Mouse (Mus musculus): ENCODE results near the gene Grifin. TPM values are rescaled to one million over a fixed set of nuclear protein-coding genes. Genes with fewer than 3 reads are reported as not detected.
A peak's percentile ranks its signal among the peaks of the same experiment; 100 is the strongest.

Grifin gene
- polyA plus RNA-seq, 1 experiment from 2014 or later = not detected

DNA sequence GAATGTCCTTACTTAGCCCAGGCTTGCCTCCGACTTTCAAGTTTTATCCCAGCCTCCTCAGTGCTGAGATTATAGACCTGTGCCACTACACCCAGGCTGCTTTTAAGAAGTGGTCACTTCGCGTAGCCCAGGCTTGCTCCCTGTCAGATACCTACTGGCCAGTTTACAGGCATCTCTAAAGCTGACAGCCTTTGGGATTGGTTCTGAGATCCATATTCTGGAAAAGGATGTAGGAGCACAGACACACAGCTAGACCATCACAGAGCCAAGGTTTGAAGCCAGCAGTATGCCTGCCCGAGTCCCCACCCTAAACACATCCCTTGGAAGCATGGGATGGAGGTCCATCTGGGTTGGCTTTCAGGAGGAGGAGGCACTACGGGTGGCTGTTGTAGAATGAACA, 2.9 kb upstream of the Grifin start:
- no peak for ATAC-seq (ENCODE audit: low read depth)
- Histone ChIP-seq H3K27me3 (no peaks in the 10 kb centered on the region), H3K4me3 (no peak overlapping the region), H3K4me2 (no peak overlapping the region), H3K36me3 (no peaks in the 10 kb centered on the region), H3K4me1 (replicated peaks) (peaks cover 41% of the 10 kb centered on the region), H3K27ac (replicated peaks) (no peak overlapping the region), H3K9ac (no peak overlapping the region), H3K9me3 (no peaks in the 10 kb centered on the region)
- 87% methylated on average over 5 of the region's 5 CpGs for WGBS

DNA sequence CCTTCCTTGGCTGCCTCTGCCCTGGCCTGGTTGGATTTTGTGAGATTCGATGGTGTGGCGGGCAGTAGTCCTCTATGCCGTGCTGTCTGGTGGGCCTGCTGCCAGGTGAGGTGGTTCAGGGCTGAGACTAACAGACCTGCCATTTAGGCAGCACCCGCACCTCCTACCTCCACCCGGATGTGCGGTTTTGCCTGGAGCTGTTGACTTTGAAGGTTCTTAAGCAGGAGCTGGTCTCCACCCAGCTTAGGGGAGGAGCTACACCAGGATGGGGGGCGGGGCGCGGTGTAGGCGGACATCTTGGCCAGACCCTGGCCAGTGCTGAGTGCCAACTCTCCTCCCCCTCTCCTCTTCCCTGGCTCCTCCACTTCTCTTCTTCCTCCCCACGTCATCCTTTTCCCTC, 2.5 kb upstream of the Grifin start:
- 63% methylated on average over 11 of the region's 11 CpGs for WGBS
- no peak overlapping the region for H3K9ac ChIP-seq
- H3K4me2 ChIP-seq = no peak overlapping the region
- H3K4me1 ChIP-seq (replicated peaks) = peaks cover 41% of the 10 kb centered on the region
- no peaks in the 10 kb centered on the region for H3K36me3 ChIP-seq
- H3K9me3 ChIP-seq = no peaks in the 10 kb centered on the region
- H3K4me3 ChIP-seq = no peak overlapping the region
- no peak overlapping the region for H3K27ac ChIP-seq (replicated peaks)
- no peaks in the 10 kb centered on the region for H3K27me3 ChIP-seq
- peak; percentile 26; the same call in 1 of the 2 replicates for ATAC-seq (ENCODE audit: low read depth)

DNA sequence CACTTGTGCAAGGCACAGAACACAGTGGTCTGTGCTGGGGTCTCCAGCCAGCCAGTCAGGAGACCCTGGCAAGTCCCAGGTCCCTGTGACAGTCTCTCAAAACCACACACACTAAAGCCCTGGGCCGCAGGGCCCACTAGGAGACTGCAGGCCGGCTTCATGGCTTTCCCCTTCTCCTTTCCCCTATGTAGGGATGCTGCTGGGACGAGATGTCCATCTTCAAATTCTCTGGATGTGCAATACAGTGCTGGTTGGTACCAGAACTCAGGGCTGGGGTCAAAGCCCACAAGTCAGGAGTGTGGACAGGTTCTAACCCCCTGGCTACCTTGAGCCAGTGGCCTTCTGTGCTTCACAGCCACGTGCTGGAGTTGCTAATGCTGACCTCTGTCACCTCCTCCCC, 1.4 kb upstream of the Grifin start:
- H3K27ac ChIP-seq (replicated peaks) = no peak overlapping the region
- H3K9me3 ChIP-seq = no peaks in the 10 kb centered on the region
- ATAC-seq (ENCODE audit: low read depth) = no peak
- no peak overlapping the region for H3K4me2 ChIP-seq
- no peaks in the 10 kb centered on the region for H3K27me3 ChIP-seq
- no peak overlapping the region for H3K4me3 ChIP-seq
- H3K9ac ChIP-seq = no peak overlapping the region
- 75% methylated on average over 4 of the region's 4 CpGs for WGBS
- peaks cover 36% of the 10 kb centered on the region for H3K4me1 ChIP-seq (replicated peaks)
- H3K36me3 ChIP-seq = no peaks in the 10 kb centered on the region

GRCm38 (mm10) chr5:140565856-140566255, 985 bp upstream of the Grifin start:
- H3K4me1 ChIP-seq (replicated peaks) = peaks cover 32% of the 10 kb centered on the region
- H3K4me2 ChIP-seq = no peak overlapping the region
- WGBS = 66% methylated on average over 6 of the region's 6 CpGs
- no peaks in the 10 kb centered on the region for H3K9me3 ChIP-seq
- no peaks in the 10 kb centered on the region for H3K36me3 ChIP-seq
- H3K4me3 ChIP-seq = no peak overlapping the region
- H3K27me3 ChIP-seq = no peaks in the 10 kb centered on the region
- no peak overlapping the region for H3K9ac ChIP-seq
- H3K27ac ChIP-seq (replicated peaks) = no peak overlapping the region
- ATAC-seq (ENCODE audit: low read depth) = no peak

DNA sequence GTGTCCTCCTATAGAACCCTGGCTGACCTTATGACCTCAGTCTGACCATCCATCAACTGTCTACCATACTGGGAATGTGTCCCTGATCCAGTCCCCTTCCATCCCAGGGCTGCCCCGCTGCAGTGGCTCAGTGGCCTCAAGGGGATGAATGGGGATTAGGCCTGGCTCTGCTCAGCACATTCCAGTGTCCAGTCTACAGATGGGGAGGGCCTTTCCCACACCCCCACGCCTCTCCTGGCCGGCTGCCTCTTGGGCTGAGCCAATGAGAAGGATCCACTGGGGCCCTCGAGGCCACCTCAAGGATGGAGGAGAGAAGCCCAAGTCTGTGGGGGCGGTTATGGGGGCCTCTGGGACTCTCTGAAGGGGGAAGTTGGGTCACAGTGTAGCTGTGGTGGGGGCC, 580 bp upstream of the Grifin start:
- WGBS = 30% methylated on average over 5 of the region's 5 CpGs

GRCm38 (mm10) chr5:140562601-140563000, 2.3 kb downstream of the Grifin start:
- no peaks in the 10 kb centered on the region for H3K9me3 ChIP-seq
- H3K27ac ChIP-seq (replicated peaks) = no peak overlapping the region
- H3K9ac ChIP-seq = no peak overlapping the region
- H3K4me3 ChIP-seq = no peak overlapping the region
- no peaks in the 10 kb centered on the region for H3K36me3 ChIP-seq
- H3K27me3 ChIP-seq = no peaks in the 10 kb centered on the region
- 80% methylated on average over 9 of the region's 9 CpGs for WGBS
- H3K4me2 ChIP-seq = no peak overlapping the region
- no peak for ATAC-seq (ENCODE audit: low read depth)
- peaks cover 19% of the 10 kb centered on the region; the same call in 1 of the 2 replicates for H3K4me1 ChIP-seq (replicated peaks)

More for the DNA sequence above, 580 bp upstream of the Grifin start:
- no peak overlapping the region for H3K4me3 ChIP-seq
- H3K27me3 ChIP-seq = no peaks in the 10 kb centered on the region
- H3K36me3 ChIP-seq = no peaks in the 10 kb centered on the region
- no peak overlapping the region for H3K27ac ChIP-seq (replicated peaks)
- H3K4me2 ChIP-seq = no peak overlapping the region
- H3K4me1 ChIP-seq (replicated peaks) = peaks cover 30% of the 10 kb centered on the region
- H3K9me3 ChIP-seq = no peaks in the 10 kb centered on the region
- peak; percentile 30; the same call in 1 of the 2 replicates for ATAC-seq (ENCODE audit: low read depth)
- no peak overlapping the region for H3K9ac ChIP-seq

DNA sequence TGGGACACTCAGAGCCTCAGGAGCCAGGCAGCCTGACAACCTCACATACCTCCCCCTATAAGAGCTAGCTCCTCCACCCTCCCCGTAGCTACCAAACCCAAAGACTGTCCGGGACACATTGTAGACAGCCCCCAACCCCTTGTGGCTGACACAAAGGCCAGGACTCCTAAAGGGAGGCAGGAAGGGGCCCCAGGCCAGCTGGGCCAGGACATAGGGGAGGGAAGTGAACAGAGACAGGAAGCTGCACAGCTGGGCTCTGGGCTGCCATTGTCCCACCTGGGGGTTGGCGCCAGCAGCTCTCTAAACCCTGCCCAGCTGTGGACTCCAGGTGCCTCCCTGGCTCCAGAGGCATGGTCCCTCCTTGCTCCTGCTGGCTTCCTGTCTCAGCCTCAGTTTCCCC, 8.0 kb downstream of the Grifin start:
- WGBS = 59% methylated on average over 3 of the region's 3 CpGs
- ATAC-seq (ENCODE audit: low read depth) = no peak; the same call in 1 of the 2 replicates

GRCm38 (mm10) chr5:140553719-140554118, 11.2 kb downstream of the Grifin start:
- ATAC-seq (ENCODE audit: low read depth) = no peak
- Histone ChIP-seq H3K36me3 (no peaks in the 10 kb centered on the region), H3K27me3 (no peaks in the 10 kb centered on the region), H3K4me3 (no peak overlapping the region), H3K27ac (replicated peaks) (no peak overlapping the region), H3K9me3 (no peaks in the 10 kb centered on the region), H3K9ac (no peak overlapping the region), H3K4me2 (no peak overlapping the region), H3K4me1 (replicated peaks) (peaks cover 15% of the 10 kb centered on the region)
- 95% methylated on average over 7 of the region's 7 CpGs for WGBS

More for the DNA sequence above, 8.0 kb downstream of the Grifin start:
- Histone ChIP-seq H3K9ac (no peak overlapping the region), H3K4me2 (no peak overlapping the region), H3K36me3 (no peaks in the 10 kb centered on the region), H3K4me3 (no peak overlapping the region), H3K9me3 (no peaks in the 10 kb centered on the region), H3K27ac (replicated peaks) (no peak overlapping the region), H3K4me1 (replicated peaks) (0 out of 2 replicates have a peak, but pooled peaks cover 3% of the 10 kb centered on the region), H3K27me3 (no peaks in the 10 kb centered on the region)

GRCm38 (mm10) chr5:140549306-140550047, 15.4 kb downstream of the Grifin start:
- Histone ChIP-seq H3K4me2 (peak overlapping the region; percentile 35), H3K27me3 (no peaks in the 10 kb centered on the region), H3K4me1 (replicated peaks) (peaks cover 12% of the 10 kb centered on the region), H3K36me3 (no peaks in the 10 kb centered on the region), H3K27ac (replicated peaks) (peak overlapping the region; percentile 65), H3K9me3 (peaks cover 4% of the 10 kb centered on the region; the same call in 1 of the 2 replicates), H3K9ac (0 out of 2 replicates have a peak overlapping the region, but pooled peaks have one; percentile 34), H3K4me3 (no peak overlapping the region)
- ATAC-seq (ENCODE audit: low read depth) = peak; percentile 92
- 20% methylated on average over 17 of the region's 17 CpGs for WGBS

DNA sequence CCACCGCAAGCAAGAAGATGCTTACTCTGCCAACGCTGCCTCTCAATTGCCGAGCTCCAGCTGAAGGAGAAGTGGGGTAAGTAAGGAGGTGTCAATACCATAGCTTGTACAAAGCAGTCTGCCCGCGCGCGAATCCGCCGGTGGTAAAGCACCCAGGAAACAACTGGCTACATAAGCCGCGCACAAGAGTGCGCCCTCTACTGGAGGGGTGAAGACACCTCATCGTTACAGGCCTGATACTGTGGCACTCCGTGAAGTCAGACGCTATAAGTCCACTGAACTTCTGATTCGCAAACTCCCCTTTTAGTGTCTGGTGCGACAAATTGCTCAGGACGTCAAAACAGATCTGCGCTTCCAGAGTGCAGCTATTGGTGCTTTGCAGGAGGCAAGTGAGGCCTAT, 18.5 kb downstream of the Grifin start:
- no peak overlapping the region for H3K27ac ChIP-seq (replicated peaks)
- ATAC-seq (ENCODE audit: low read depth) = no peak
- no peaks in the 10 kb centered on the region for H3K36me3 ChIP-seq
- H3K4me1 ChIP-seq (replicated peaks) = peaks cover 19% of the 10 kb centered on the region
- no peak overlapping the region for H3K4me3 ChIP-seq
- no peak overlapping the region for H3K9ac ChIP-seq
- H3K27me3 ChIP-seq = no peaks in the 10 kb centered on the region
- 87% methylated on average over 19 of the region's 19 CpGs for WGBS
- H3K4me2 ChIP-seq = no peak overlapping the region
- peaks cover 4% of the 10 kb centered on the region; the same call in 1 of the 2 replicates for H3K9me3 ChIP-seq

DNA sequence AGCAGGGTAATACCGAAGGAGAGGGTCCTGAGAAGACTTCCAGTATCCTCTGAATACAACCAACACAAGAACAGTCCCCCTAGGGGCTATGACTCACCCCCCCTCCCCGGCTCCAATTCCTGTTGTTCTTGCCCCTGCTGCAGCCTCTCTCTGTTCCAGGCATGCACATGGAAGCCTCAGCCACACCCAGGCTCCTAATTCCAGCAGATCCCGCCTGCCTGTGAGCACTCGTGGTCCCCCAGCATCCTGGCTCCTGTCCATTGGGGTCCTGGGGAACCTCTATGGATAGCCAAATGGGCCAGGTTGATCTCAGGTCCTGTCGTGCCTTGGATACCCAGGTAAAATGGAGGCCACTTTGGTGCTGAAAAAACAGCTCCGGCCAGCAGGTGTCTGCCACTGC, 19.2 kb downstream of the Grifin start:
- no peaks in the 10 kb centered on the region for H3K36me3 ChIP-seq
- ATAC-seq (ENCODE audit: low read depth) = no peak
- no peaks in the 10 kb centered on the region for H3K27me3 ChIP-seq
- no peak overlapping the region for H3K4me2 ChIP-seq
- no peak overlapping the region for H3K27ac ChIP-seq (replicated peaks)
- no peak overlapping the region for H3K4me3 ChIP-seq
- H3K4me1 ChIP-seq (replicated peaks) = peaks cover 19% of the 10 kb centered on the region
- 66% methylated on average over 6 of the region's 6 CpGs for WGBS
- H3K9me3 ChIP-seq = peaks cover 4% of the 10 kb centered on the region; the same call in 1 of the 2 replicates
- no peak overlapping the region for H3K9ac ChIP-seq

DNA sequence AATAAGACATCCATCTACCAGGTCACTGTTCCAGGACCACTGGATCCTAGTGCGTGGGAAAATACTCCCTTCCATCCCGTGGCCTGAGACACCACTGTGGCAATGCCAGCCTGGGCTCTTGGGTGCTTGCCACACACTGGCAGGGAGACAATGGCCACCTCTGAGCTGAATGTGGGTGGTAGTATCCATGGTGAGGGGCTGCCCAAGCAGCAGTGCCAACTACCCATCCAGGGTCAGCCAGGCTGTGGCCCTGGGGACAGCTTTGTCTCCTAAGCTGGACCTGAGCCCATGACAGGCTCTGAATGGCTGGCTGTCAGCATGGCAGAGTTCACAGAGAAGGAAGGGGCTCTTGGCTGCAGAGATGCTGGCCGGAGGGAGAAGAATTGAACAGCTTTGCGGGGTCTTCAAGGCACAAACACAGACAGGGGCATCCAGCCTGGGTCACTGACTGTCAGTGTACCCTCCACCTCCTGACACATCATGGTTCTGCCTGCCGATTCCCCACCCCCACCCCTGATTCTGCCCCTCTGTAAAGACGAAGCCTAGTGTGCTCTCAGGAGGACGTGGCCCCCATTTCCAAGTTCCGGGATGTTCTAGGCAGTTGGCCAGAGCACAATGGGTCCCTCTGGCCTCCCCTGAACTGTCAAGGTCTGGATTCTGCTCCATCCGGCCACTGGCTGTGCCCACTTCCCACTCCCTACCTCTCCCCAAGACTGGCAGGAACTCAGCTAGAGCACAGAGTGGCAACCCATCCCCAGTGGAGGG, 21.9 kb downstream of the Grifin start:
- Histone ChIP-seq H3K4me1 (replicated peaks) (peaks cover 7% of the 10 kb centered on the region), H3K9ac (no peak overlapping the region), H3K4me3 (no peak overlapping the region), H3K4me2 (no peak overlapping the region), H3K27ac (replicated peaks) (peak overlapping the region; percentile 47), H3K27me3 (no peaks in the 10 kb centered on the region), H3K9me3 (peaks cover under 1% of the 10 kb centered on the region; the same call in 1 of the 2 replicates), H3K36me3 (no peaks in the 10 kb centered on the region)
- 56% methylated on average over 9 of the region's 9 CpGs for WGBS
- peak; percentile 82 for ATAC-seq (ENCODE audit: low read depth)

Data from neural tube, embryonic 13.5 days (tissue).